In the genomic region with DNA sequence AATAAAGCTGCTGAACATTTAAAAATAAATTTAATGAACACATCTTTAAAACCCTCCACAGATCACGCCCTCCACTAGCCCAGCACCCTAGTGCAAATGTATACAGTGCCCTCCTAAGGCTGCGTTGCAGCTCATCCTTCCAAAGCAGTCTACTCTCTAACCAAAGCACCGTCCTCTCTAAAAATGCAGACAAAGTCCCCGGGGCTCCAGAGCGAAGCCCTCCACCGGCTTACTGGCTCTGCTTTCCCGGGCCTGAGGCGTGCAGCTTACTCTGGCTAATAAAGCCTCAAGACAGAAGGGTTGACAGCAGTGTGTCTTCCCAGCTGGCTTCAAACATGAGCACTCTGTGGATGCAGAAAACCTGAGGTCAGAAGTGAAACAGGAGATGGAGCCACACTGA, we compare ENCODE assay signal across 23 mouse cellular contexts. TPM values are rescaled to one million over a fixed set of nuclear protein-coding genes. Genes with fewer than 3 reads are reported as not detected.
DNase-seq lines count a peak whose midpoint lies in the region; ATAC-seq and TF ChIP-seq lines count a peak whose summit lies in the region.
"Had no signal": no experiment of that assay in that cellular context is flagged by ENCODE, and none has a peak within 500 bp of the region (broad histone marks: within the 10 kb centered on the region; RNA-seq: fewer than 3 reads in every experiment).

No protein-coding gene starts in this region.

- H3K9ac ChIP-seq in hindbrain, embryonic 11.5 days (ENCODE audit: low read depth, low read length) = no peak overlapping the region
- H3K9ac ChIP-seq in kidney, embryonic 15.5 days = no peak overlapping the region
- H3K9ac ChIP-seq: forebrain, embryonic 15.5 days; hindbrain, embryonic 12.5 days had no signal

- H3K27ac ChIP-seq in hindbrain, embryonic 10.5 days = 0 out of 2 replicates have a peak overlapping the region, but pooled peaks have one; percentile 29
- H3K27ac ChIP-seq in hindbrain, embryonic 11.5 days (ENCODE audit: low read depth, low read length) = no peak overlapping the region
- H3K27ac ChIP-seq in spleen, adult 2 months (ENCODE audit: insufficient read depth, low read length) = peak overlapping the region; percentile 38; the same call in 1 of the 2 replicates
- no peak overlapping the region for H3K27ac ChIP-seq in kidney, embryonic 15.5 days
- H3K27ac ChIP-seq: forebrain, embryonic 10.5 days; forebrain, embryonic 15.5 days; hindbrain, embryonic 12.5 days had no signal

- no peak for TF ChIP-seq POLR2A in spleen, adult 2 months (IDR thresholded peaks at IDR 0.05; ENCODE audit: low read depth, low read length)

- peak; percentile 11 to 16 for DNase-seq in cerebellum, postnatal 10 days
- DNase-seq in cerebellum, adult 11 months = no peak
- no peak for DNase-seq in hindbrain, embryonic 10.5 days (ENCODE audit: low spot score)
- no peak for DNase-seq in hindbrain, embryonic 11.5 days (ENCODE audit: low spot score)
- DNase-seq in spleen, adult 2 months (ENCODE audit: low read depth in 1 of 2, low spot score in 2 of 2) = no peak
- DNase-seq in spleen, postnatal 36 days (ENCODE audit: low spot score in 2 of 2) = no peak
- DNase-seq: cerebellum, adult 11-12 months; cerebellum, adult 8-10 months; gastrocnemius, postnatal 10 days; gastrocnemius, postnatal 36 days had no signal

- H3K4me2 ChIP-seq in hindbrain, embryonic 11.5 days (replicated peaks; ENCODE audit: low read depth, low read length) = no peak overlapping the region
- no peak overlapping the region for H3K4me2 ChIP-seq in kidney, embryonic 15.5 days
- H3K4me2 ChIP-seq: forebrain, embryonic 15.5 days; heart, embryonic 11.5 days; hindbrain, embryonic 12.5 days had no signal

- no peak for ATAC-seq in hindbrain, embryonic 11.5 days (ENCODE audit: low FRiP score)
- ATAC-seq in kidney, embryonic 15.5 days (replicated peaks; ENCODE audit: low FRiP score) = no peak
- ATAC-seq: activated CD4-positive, CD25-positive, alpha-beta regulatory T cell, adult 4 months; forebrain, embryonic 15.5 days; hindbrain, embryonic 16.5 days; inflammation-experienced regulatory T-cells, adult 6 months; intestine, postnatal 0 days had no signal

- no peak for TF ChIP-seq CTCF in spleen, adult 2 months (IDR thresholded peaks at IDR 0.05; ENCODE audit: extremely low read depth, insufficient read depth, insufficient read length, insufficient replicate concordance)

- 72% methylated on average over 8 of the region's 8 CpGs for WGBS in hindbrain, embryonic 10.5 days
- WGBS in hindbrain, embryonic 11.5 days = 76% methylated on average over 8 of the region's 8 CpGs
- WGBS in spleen, adult 2 months = 92% methylated on average over 8 of the region's 8 CpGs
- WGBS in kidney, embryonic 15.5 days = 76% methylated on average over 8 of the region's 8 CpGs

- H3K4me3 ChIP-seq in hindbrain, embryonic 10.5 days = no peak overlapping the region
- H3K4me3 ChIP-seq in hindbrain, embryonic 11.5 days (ENCODE audit: low read depth, low read length) = no peak overlapping the region
- H3K4me3 ChIP-seq in spleen, adult 2 months (ENCODE audit: extremely low read depth, insufficient read depth, insufficient read length) = no peak overlapping the region
- no peak overlapping the region for H3K4me3 ChIP-seq in kidney, embryonic 15.5 days (replicated peaks)
- H3K4me3 ChIP-seq: forebrain, embryonic 10.5 days; forebrain, embryonic 15.5 days; hindbrain, embryonic 12.5 days had no signal

- H3K4me1 ChIP-seq in hindbrain, embryonic 10.5 days (replicated peaks) = 0 out of 2 replicates have a peak, but pooled peaks cover 14% of the 10 kb centered on the region
- H3K4me1 ChIP-seq in hindbrain, embryonic 11.5 days (replicated peaks; ENCODE audit: control insufficient read depth, insufficient read depth, low read length) = no peaks in the 10 kb centered on the region
- peaks cover 18% of the 10 kb centered on the region for H3K4me1 ChIP-seq in spleen, adult 2 months (ENCODE audit: control insufficient read depth, insufficient read depth, insufficient read length)
- H3K4me1 ChIP-seq in kidney, embryonic 15.5 days = peaks cover 3% of the 10 kb centered on the region; the same call in 1 of the 2 replicates
- H3K4me1 ChIP-seq: forebrain, embryonic 10.5 days; forebrain, embryonic 15.5 days; hindbrain, embryonic 12.5 days had no signal

- no peaks in the 10 kb centered on the region for H3K9me3 ChIP-seq in hindbrain, embryonic 10.5 days
- no peaks in the 10 kb centered on the region for H3K9me3 ChIP-seq in hindbrain, embryonic 11.5 days (ENCODE audit: control insufficient read depth, low read length)
- H3K9me3 ChIP-seq in kidney, embryonic 15.5 days (replicated peaks) = no peaks in the 10 kb centered on the region
- H3K9me3 ChIP-seq: forebrain, embryonic 10.5 days; forebrain, embryonic 15.5 days; hindbrain, embryonic 12.5 days had no signal

- no peaks in the 10 kb centered on the region for H3K36me3 ChIP-seq in hindbrain, embryonic 10.5 days
- no peaks in the 10 kb centered on the region for H3K36me3 ChIP-seq in hindbrain, embryonic 11.5 days (ENCODE audit: control insufficient read depth, insufficient read depth, low read length)
- no peaks in the 10 kb centered on the region for H3K36me3 ChIP-seq in spleen, adult 2 months (ENCODE audit: control insufficient read depth, insufficient read depth, low read length)
- no peaks in the 10 kb centered on the region for H3K36me3 ChIP-seq in kidney, embryonic 15.5 days
- H3K36me3 ChIP-seq: forebrain, embryonic 10.5 days; forebrain, embryonic 15.5 days; hindbrain, embryonic 12.5 days had no signal

- no peaks in the 10 kb centered on the region for H3K27me3 ChIP-seq in hindbrain, embryonic 10.5 days (ENCODE audit: insufficient read depth, poor library complexity, severe bottlenecking)
- H3K27me3 ChIP-seq in hindbrain, embryonic 11.5 days (ENCODE audit: control insufficient read depth, insufficient read depth, low read length) = no peaks in the 10 kb centered on the region
- H3K27me3 ChIP-seq in spleen, adult 2 months (ENCODE audit: control insufficient read depth, insufficient read depth, low read length) = no peaks in the 10 kb centered on the region
- no peaks in the 10 kb centered on the region for H3K27me3 ChIP-seq in kidney, embryonic 15.5 days
- H3K27me3 ChIP-seq: forebrain, embryonic 15.5 days; hindbrain, embryonic 12.5 days had no signal

RNA-seq across cellular contexts. Expression of gene Pdcd1lg2, which starts 9.7 kb away (rescaled TPM):
- polyA plus RNA-seq in hindbrain, embryonic 10.5 days (2016; fragmentation: Nextera tagmentation; extraction: Ambion mirVana) = not detected in 2 replicates
- not detected in 2 replicates for polyA plus RNA-seq in hindbrain, embryonic 11.5 days (2014; fragmentation: Nextera tagmentation; extraction: Ambion mirVana)
- polyA plus RNA-seq in spleen, adult 2 months (2012; rRNA removed) = 1.0 and 1.2 TPM in 2 replicates
- not detected in 2 replicates for polyA plus RNA-seq in kidney, embryonic 15.5 days (2015; fragmentation: Nextera tagmentation; extraction: Ambion mirVana)
- polyA plus RNA-seq: embryonic facial prominence, embryonic 11.5 days; embryonic facial prominence, embryonic 14.5 days; forebrain, embryonic 10.5 days; forebrain, embryonic 15.5 days; heart, embryonic 11.5 days; heart, embryonic 14.5 days; heart, postnatal 0 days; hindbrain, embryonic 12.5 days; intestine, postnatal 0 days had no signal

RNA-seq across cellular contexts. Expression of gene Cd274, which starts 53.1 kb away (rescaled TPM):
- polyA plus RNA-seq in hindbrain, embryonic 10.5 days (2016; fragmentation: Nextera tagmentation; extraction: Ambion mirVana) = 0.26 and 0.38 TPM in 2 replicates
- polyA plus RNA-seq in hindbrain, embryonic 11.5 days (2014; fragmentation: Nextera tagmentation; extraction: Ambion mirVana) = 0.38 and 0.39 TPM in 2 replicates
- polyA plus RNA-seq in spleen, adult 2 months (2012; rRNA removed) = 10.4 and 11.0 TPM in 2 replicates
- 0.16 and 0.28 TPM in 2 replicates for polyA plus RNA-seq in kidney, embryonic 15.5 days (2015; fragmentation: Nextera tagmentation; extraction: Ambion mirVana)

RNA-seq across cellular contexts. Expression of gene Plgrkt, which starts 53.2 kb away (rescaled TPM):
- polyA plus RNA-seq in hindbrain, embryonic 10.5 days (2016; fragmentation: Nextera tagmentation; extraction: Ambion mirVana) = 37.6 and 57.3 TPM in 2 replicates
- polyA plus RNA-seq in hindbrain, embryonic 11.5 days (2014; fragmentation: Nextera tagmentation; extraction: Ambion mirVana) = 60.7 and 68.4 TPM in 2 replicates
- polyA plus RNA-seq in spleen, adult 2 months (2012; rRNA removed) = 55.6 and 63.9 TPM in 2 replicates
- polyA plus RNA-seq in kidney, embryonic 15.5 days (2015; fragmentation: Nextera tagmentation; extraction: Ambion mirVana) = 51.1 and 52.9 TPM in 2 replicates

Comparison
In these comparisons a context has a peak if more than half of its experiments do, and no peak if none do; other contexts are left out.
1. DNase-seq: peak in cerebellum, postnatal 10 days (2 of 2); none in cerebellum, adult 11 months (single experiment), hindbrain, embryonic 10.5 days (single experiment), hindbrain, embryonic 11.5 days (single experiment), spleen, adult 2 months (0 of 2) and spleen, postnatal 36 days (0 of 2).
2. H3K27ac ChIP-seq: peak in hindbrain, embryonic 10.5 days (single experiment) and spleen, adult 2 months (single experiment); none in hindbrain, embryonic 11.5 days (single experiment) and kidney, embryonic 15.5 days (single experiment).